Comparison of ENCODE assay signal across 14 mouse cellular contexts in the genomic region with DNA sequence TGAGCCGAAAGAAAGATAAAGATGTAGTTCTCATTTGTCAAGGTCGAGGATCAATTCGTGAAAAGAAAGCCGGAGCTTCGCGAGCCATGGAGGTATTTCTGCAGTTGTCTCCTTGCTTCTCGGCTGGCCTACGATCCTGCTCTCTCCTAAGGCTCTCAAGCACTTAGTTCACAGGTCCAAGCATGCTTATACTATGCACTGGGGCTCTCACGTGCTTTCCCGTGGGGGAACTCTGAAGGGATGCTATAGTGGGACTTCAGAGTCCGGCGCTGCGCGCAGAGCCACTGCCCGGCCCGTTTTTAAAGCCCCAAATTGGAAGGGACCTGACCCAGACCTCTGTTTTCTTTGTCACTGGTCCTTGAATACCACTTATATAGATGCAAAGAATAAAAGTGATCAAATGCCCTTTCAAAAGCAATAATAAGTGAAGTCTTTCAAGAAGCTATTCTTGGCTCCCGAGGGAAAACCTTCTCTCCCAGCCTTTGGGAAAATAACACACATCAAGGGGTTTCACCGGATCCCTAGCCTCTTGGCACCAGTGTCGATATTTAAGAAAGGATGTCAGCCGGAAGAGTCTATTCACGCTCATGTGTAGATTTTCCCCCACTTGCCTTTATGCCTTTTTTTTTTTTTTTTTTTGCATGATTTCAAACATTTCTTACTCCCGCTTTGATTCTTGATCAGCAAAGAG.
DNase-seq lines count a peak whose midpoint lies in the region; ATAC-seq lines count a peak whose summit lies in the region.
"Had no signal": no experiment of that assay in that cellular context is flagged by ENCODE, and none has a peak within 500 bp of the region (broad histone marks: within the 10 kb centered on the region; RNA-seq: fewer than 3 reads in every experiment).

No protein-coding gene starts in this region.

- no peak for DNase-seq in forebrain, embryonic 10.5 days (ENCODE audit: extremely low spot score, low spot score)
- DNase-seq in gastrocnemius, postnatal 10 days: no peak
- DNase-seq in kidney, adult 9 months: no peak
- DNase-seq: heart, adult 18-20 months; layer of hippocampus, adult 9-11 months; lung, postnatal 14 days; thymus, postnatal 14 days had no signal

- H3K9ac ChIP-seq in embryonic facial prominence, embryonic 12.5 days: no peak overlapping the region
- no peak overlapping the region for H3K9ac ChIP-seq in hindbrain, embryonic 12.5 days
- no peak overlapping the region for H3K9ac ChIP-seq in midbrain, embryonic 15.5 days
- H3K9ac ChIP-seq: limb, embryonic 15.5 days had no signal

- H3K4me3 ChIP-seq in embryonic facial prominence, embryonic 12.5 days: no peak overlapping the region
- H3K4me3 ChIP-seq in forebrain, embryonic 10.5 days: no peak overlapping the region
- H3K4me3 ChIP-seq in hindbrain, embryonic 12.5 days: no peak overlapping the region
- H3K4me3 ChIP-seq in midbrain, embryonic 15.5 days: no peak overlapping the region

- no peak overlapping the region for H3K4me2 ChIP-seq in embryonic facial prominence, embryonic 12.5 days (replicated peaks)
- H3K4me2 ChIP-seq in hindbrain, embryonic 12.5 days (replicated peaks): no peak overlapping the region
- H3K4me2 ChIP-seq in midbrain, embryonic 15.5 days: peak overlapping the region; percentile 21

- no peaks in the 10 kb centered on the region for H3K9me3 ChIP-seq in embryonic facial prominence, embryonic 12.5 days
- H3K9me3 ChIP-seq in forebrain, embryonic 10.5 days: no peaks in the 10 kb centered on the region
- H3K9me3 ChIP-seq in hindbrain, embryonic 12.5 days (replicated peaks): no peaks in the 10 kb centered on the region
- H3K9me3 ChIP-seq in midbrain, embryonic 15.5 days: no peaks in the 10 kb centered on the region
- H3K9me3 ChIP-seq: limb, embryonic 15.5 days had no signal

- peak overlapping the region; percentile 67; the same call in 1 of the 2 replicates for H3K27ac ChIP-seq in embryonic facial prominence, embryonic 12.5 days
- H3K27ac ChIP-seq in forebrain, embryonic 10.5 days: peak overlapping the region; percentile 65
- H3K27ac ChIP-seq in hindbrain, embryonic 12.5 days: peak overlapping the region; percentile 80
- peak overlapping the region; percentile 78 for H3K27ac ChIP-seq in midbrain, embryonic 15.5 days
- H3K27ac ChIP-seq: limb, embryonic 15.5 days had no signal

- ATAC-seq in embryonic facial prominence, embryonic 12.5 days (ENCODE audit: insufficient number of reproducible peaks, insufficient read depth, low FRiP score, low TSS enrichment): no peak
- ATAC-seq in hindbrain, embryonic 12.5 days (ENCODE audit: low FRiP score): no peak
- no peak for ATAC-seq in midbrain, embryonic 15.5 days (replicated peaks)
- no peak for ATAC-seq in cerebellum, adult (ENCODE audit: insufficient number of reproducible peaks, low FRiP score, low TSS enrichment)
- ATAC-seq: CD4-positive, CD25-positive, alpha-beta regulatory T cell, adult 4 months had no signal

- no peaks in the 10 kb centered on the region for H3K27me3 ChIP-seq in embryonic facial prominence, embryonic 12.5 days
- peaks cover 8% of the 10 kb centered on the region; the same call in 1 of the 2 replicates for H3K27me3 ChIP-seq in forebrain, embryonic 10.5 days (ENCODE audit: poor library complexity, severe bottlenecking)
- no peaks in the 10 kb centered on the region for H3K27me3 ChIP-seq in hindbrain, embryonic 12.5 days
- no peaks in the 10 kb centered on the region for H3K27me3 ChIP-seq in midbrain, embryonic 15.5 days (replicated peaks)
- H3K27me3 ChIP-seq: limb, embryonic 15.5 days had no signal

- H3K36me3 ChIP-seq in embryonic facial prominence, embryonic 12.5 days: no peaks in the 10 kb centered on the region
- no peaks in the 10 kb centered on the region for H3K36me3 ChIP-seq in forebrain, embryonic 10.5 days (replicated peaks)
- no peaks in the 10 kb centered on the region for H3K36me3 ChIP-seq in hindbrain, embryonic 12.5 days
- no peaks in the 10 kb centered on the region for H3K36me3 ChIP-seq in midbrain, embryonic 15.5 days (replicated peaks)
- H3K36me3 ChIP-seq: G1E; limb, embryonic 15.5 days had no signal

- peaks cover 24% of the 10 kb centered on the region for H3K4me1 ChIP-seq in embryonic facial prominence, embryonic 12.5 days
- peaks cover 33% of the 10 kb centered on the region for H3K4me1 ChIP-seq in forebrain, embryonic 10.5 days
- peaks cover 23% of the 10 kb centered on the region for H3K4me1 ChIP-seq in hindbrain, embryonic 12.5 days
- H3K4me1 ChIP-seq in midbrain, embryonic 15.5 days: peaks cover 28% of the 10 kb centered on the region

- 64% methylated on average over 22 of the region's 22 CpGs for WGBS in embryonic facial prominence, embryonic 12.5 days
- WGBS in forebrain, embryonic 10.5 days: 71% methylated on average over 22 of the region's 22 CpGs
- WGBS in hindbrain, embryonic 12.5 days: 62% methylated on average over 22 of the region's 22 CpGs
- 45% methylated on average over 22 of the region's 22 CpGs for WGBS in midbrain, embryonic 15.5 days
